Mouse (Mus musculus): ENCODE measurements around the gene Tex14. TPM values are rescaled to one million over a fixed set of nuclear protein-coding genes. Genes with fewer than 3 reads are reported as not detected.

Gene Tex14
- polyA plus RNA-seq, 1 experiment: not detected

- H3K4me3 ChIP-seq (ENCODE audit: insufficient read depth, poor library complexity, severe bottlenecking): no peak overlapping the region
- TF ChIP-seq MAX (IDR thresholded peaks at IDR 0.05) (no peak), CTCF (IDR thresholded peaks at IDR 0.05; ENCODE audit: control insufficient read depth, insufficient read depth, insufficient read length) (no peak), FOSL1 (IDR thresholded peaks at IDR 0.05; ENCODE audit: insufficient read depth, low read length, poor library complexity, severe bottlenecking) (no peak), MYOG (IDR thresholded peaks at IDR 0.05; ENCODE audit: control insufficient read depth, extremely low read depth, insufficient read length) (no peak), USF1 (IDR thresholded peaks at IDR 0.05; ENCODE audit: low read depth) (no peak), MYOD1 (IDR thresholded peaks at IDR 0.05; ENCODE audit: control insufficient read depth, insufficient read length, low read depth) (no peak), CEBPB (IDR thresholded peaks at IDR 0.05; ENCODE audit: low read depth) (no peak)
Measured at GRCm38 (mm10) chr11:87587211-87587874, 182.5 kb downstream of the Tex14 start.

GRCm38 (mm10) chr11:87589605-87590004, 184.7 kb downstream of the Tex14 start:
- Histone ChIP-seq H3K27me3 (ENCODE audit: control insufficient read depth, insufficient read depth, insufficient read length) (no peaks in the 10 kb centered on the region), H3K79me3 (ENCODE audit: low read depth) (no peaks in the 10 kb centered on the region), H3K4me3 (ENCODE audit: insufficient read depth, poor library complexity, severe bottlenecking) (no peak overlapping the region), H3K79me2 (ENCODE audit: control insufficient read depth, insufficient read depth) (peaks cover 19% of the 10 kb centered on the region), H3ac (ENCODE audit: control insufficient read depth, insufficient read length, low read depth) (no peak overlapping the region), H3K36me3 (ENCODE audit: control insufficient read depth, insufficient read depth) (no peaks in the 10 kb centered on the region)
- TF ChIP-seq CEBPB (IDR thresholded peaks at IDR 0.05; ENCODE audit: low read depth) (no peak), USF1 (IDR thresholded peaks at IDR 0.05; ENCODE audit: low read depth) (no peak), MYOD1 (IDR thresholded peaks at IDR 0.05; ENCODE audit: control insufficient read depth, insufficient read length, low read depth) (no peak), MAX (IDR thresholded peaks at IDR 0.05) (no peak), CTCF (IDR thresholded peaks at IDR 0.05; ENCODE audit: control insufficient read depth, insufficient read depth, insufficient read length) (no peak), MYOG (IDR thresholded peaks at IDR 0.05; ENCODE audit: control insufficient read depth, extremely low read depth, insufficient read length) (no peak)

More at GRCm38 (mm10) chr11:87587211-87587874, 182.5 kb downstream of the Tex14 start:
- no peaks in the 10 kb centered on the region for H3K79me3 ChIP-seq (ENCODE audit: low read depth)
- H3ac ChIP-seq (ENCODE audit: control insufficient read depth, insufficient read length, low read depth): no peak overlapping the region
- no peaks in the 10 kb centered on the region for H3K36me3 ChIP-seq (ENCODE audit: control insufficient read depth, insufficient read depth)
- peaks cover 12% of the 10 kb centered on the region for H3K79me2 ChIP-seq (ENCODE audit: control insufficient read depth, insufficient read depth)
- no peaks in the 10 kb centered on the region for H3K27me3 ChIP-seq (ENCODE audit: control insufficient read depth, insufficient read depth, insufficient read length)

DNA sequence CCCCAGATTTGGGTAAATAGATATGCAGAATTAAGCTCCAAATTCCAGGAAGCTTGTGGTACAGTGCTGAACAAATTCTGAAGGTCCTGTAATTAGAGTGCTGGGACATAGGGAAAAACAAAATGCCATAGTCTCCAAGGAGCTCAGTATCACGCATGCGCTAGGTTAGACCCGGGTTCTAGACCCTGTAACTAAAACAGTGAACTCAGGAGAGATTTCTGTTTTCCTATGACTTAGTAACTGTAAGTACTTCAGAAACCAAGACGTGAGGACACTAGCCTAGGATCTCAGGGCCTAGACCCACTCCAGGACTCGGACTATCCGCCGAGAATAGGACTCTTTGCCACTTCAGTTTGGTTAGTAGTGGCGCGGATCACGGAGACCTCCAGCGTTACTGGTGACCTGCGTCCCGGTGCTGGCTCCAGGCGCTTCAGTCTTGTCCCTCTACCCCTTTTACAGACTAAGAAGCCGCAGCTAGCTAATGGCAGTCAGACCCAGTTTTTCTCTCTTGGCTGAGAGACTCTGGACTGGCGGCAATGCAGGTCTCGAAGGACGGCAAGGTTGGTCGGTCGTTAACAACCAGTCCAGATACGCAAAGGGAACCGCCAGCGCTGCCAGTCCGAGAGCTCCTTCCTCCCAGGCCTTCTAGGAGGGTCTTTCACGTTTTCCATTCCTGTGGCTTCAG, 186.1 kb downstream of the Tex14 start:
- peak overlapping the region; percentile 77 for H3K4me3 ChIP-seq (ENCODE audit: insufficient read depth, poor library complexity, severe bottlenecking)
- TF ChIP-seq MYOD1 (IDR thresholded peaks at IDR 0.05; ENCODE audit: control insufficient read depth, insufficient read length, low read depth): no peak
- TF ChIP-seq CTCF (IDR thresholded peaks at IDR 0.05; ENCODE audit: control insufficient read depth, insufficient read depth, insufficient read length): no peak
- TF ChIP-seq CEBPB (IDR thresholded peaks at IDR 0.05; ENCODE audit: low read depth): no peak
- no peak for TF ChIP-seq USF1 (IDR thresholded peaks at IDR 0.05; ENCODE audit: low read depth)
- TF ChIP-seq FOSL1 (IDR thresholded peaks at IDR 0.05; ENCODE audit: insufficient read depth, low read length, poor library complexity, severe bottlenecking): no peak
- no peak for TF ChIP-seq MYOG (IDR thresholded peaks at IDR 0.05; ENCODE audit: control insufficient read depth, extremely low read depth, insufficient read length)
- TF ChIP-seq MAX (IDR thresholded peaks at IDR 0.05): no peak
- no peaks in the 10 kb centered on the region for H3K27me3 ChIP-seq (ENCODE audit: control insufficient read depth, insufficient read depth, insufficient read length)
- H3ac ChIP-seq (ENCODE audit: control insufficient read depth, insufficient read length, low read depth): peak overlapping the region; percentile 86
- no peaks in the 10 kb centered on the region for H3K36me3 ChIP-seq (ENCODE audit: control insufficient read depth, insufficient read depth)
- peaks cover 22% of the 10 kb centered on the region for H3K79me2 ChIP-seq (ENCODE audit: control insufficient read depth, insufficient read depth)
- H3K79me3 ChIP-seq (ENCODE audit: low read depth): peaks cover under 1% of the 10 kb centered on the region

GRCm38 (mm10) chr11:87591526-87592353, 186.9 kb downstream of the Tex14 start, which contains the start of gene Mtmr4:
Mtmr4 (plus strand) TSS chr11:87592162.
- Histone ChIP-seq H3ac (ENCODE audit: control insufficient read depth, insufficient read length, low read depth) (peak within 1 kb of the TSS; percentile 86), H3K27me3 (ENCODE audit: control insufficient read depth, insufficient read depth, insufficient read length) (no peaks in the 10 kb centered on the region), H3K4me3 (ENCODE audit: insufficient read depth, poor library complexity, severe bottlenecking) (peak within 1 kb of the TSS; percentile 77), H3K79me3 (ENCODE audit: low read depth) (peaks cover 7% of the 10 kb centered on the region), H3K79me2 (ENCODE audit: control insufficient read depth, insufficient read depth) (peaks cover 30% of the 10 kb centered on the region), H3K36me3 (ENCODE audit: control insufficient read depth, insufficient read depth) (peaks cover 2% of the 10 kb centered on the region)
- TF ChIP-seq MAX (IDR thresholded peaks at IDR 0.05): no peak
- TF ChIP-seq USF1 (IDR thresholded peaks at IDR 0.05; ENCODE audit: low read depth): no peak
- no peak for TF ChIP-seq CEBPB (IDR thresholded peaks at IDR 0.05; ENCODE audit: low read depth)
- no peak for TF ChIP-seq CTCF (IDR thresholded peaks at IDR 0.05; ENCODE audit: control insufficient read depth, insufficient read depth, insufficient read length)
- TF ChIP-seq FOSL1 (IDR thresholded peaks at IDR 0.05; ENCODE audit: insufficient read depth, low read length, poor library complexity, severe bottlenecking): peak; percentile 33
- TF ChIP-seq MYOG (IDR thresholded peaks at IDR 0.05; ENCODE audit: control insufficient read depth, extremely low read depth, insufficient read length): no peak
- TF ChIP-seq MYOD1 (IDR thresholded peaks at IDR 0.05; ENCODE audit: control insufficient read depth, insufficient read length, low read depth): peak; percentile 67

- Histone ChIP-seq H3K36me3 (ENCODE audit: control insufficient read depth, insufficient read depth) (peaks cover 8% of the 10 kb centered on the region), H3K4me3 (ENCODE audit: insufficient read depth, poor library complexity, severe bottlenecking) (peak overlapping the region; percentile 41), H3K27me3 (ENCODE audit: control insufficient read depth, insufficient read depth, insufficient read length) (no peaks in the 10 kb centered on the region), H3K79me3 (ENCODE audit: low read depth) (peaks cover 7% of the 10 kb centered on the region), H3ac (ENCODE audit: control insufficient read depth, insufficient read length, low read depth) (peak overlapping the region; percentile 55), H3K79me2 (ENCODE audit: control insufficient read depth, insufficient read depth) (peaks cover 36% of the 10 kb centered on the region)
- TF ChIP-seq MAX (IDR thresholded peaks at IDR 0.05) (no peak), USF1 (IDR thresholded peaks at IDR 0.05; ENCODE audit: low read depth) (no peak), CTCF (IDR thresholded peaks at IDR 0.05; ENCODE audit: control insufficient read depth, insufficient read depth, insufficient read length) (no peak), CEBPB (IDR thresholded peaks at IDR 0.05; ENCODE audit: low read depth) (no peak), MYOG (IDR thresholded peaks at IDR 0.05; ENCODE audit: control insufficient read depth, extremely low read depth, insufficient read length) (no peak), FOSL1 (IDR thresholded peaks at IDR 0.05; ENCODE audit: insufficient read depth, low read length, poor library complexity, severe bottlenecking) (no peak), MYOD1 (IDR thresholded peaks at IDR 0.05; ENCODE audit: control insufficient read depth, insufficient read length, low read depth) (no peak)
Measured at GRCm38 (mm10) chr11:87592354-87592695, 187.5 kb downstream of the Tex14 start.

Measured in C2C12 (cell line).